ENCODE assay signal across 29 mouse cellular contexts in genomic region chr2:17389379-17389778, GRCm38 (mm10).
DNase-seq lines count a peak whose midpoint lies in the region; ATAC-seq and TF ChIP-seq lines count a peak whose summit lies in the region.
"Had no signal": no experiment of that assay in that cellular context is flagged by ENCODE, and none has a peak within 500 bp of the region (broad histone marks: within the 10 kb centered on the region; RNA-seq: fewer than 3 reads in every experiment).

No protein-coding gene starts in this region.

- H3K4me2 ChIP-seq in CH12.LX (ENCODE audit: insufficient read depth, low read depth, poor library complexity, severe bottlenecking), result peak overlapping the region; percentile 51
- H3K4me2 ChIP-seq: forebrain, embryonic 13.5 days; heart, embryonic 12.5 days; heart, embryonic 15.5 days; hindbrain, embryonic 13.5 days; intestine, embryonic 15.5 days had no signal

- H3K27me3 ChIP-seq in thymus, adult 2 months (ENCODE audit: control insufficient read depth, insufficient read depth, low read length), result no peaks in the 10 kb centered on the region
- H3K27me3 ChIP-seq in CH12.LX (replicated peaks), result no peaks in the 10 kb centered on the region
- H3K27me3 ChIP-seq in Patski, result no peaks in the 10 kb centered on the region
- H3K27me3 ChIP-seq: forebrain, embryonic 13.5 days; heart, embryonic 12.5 days; heart, embryonic 15.5 days; hindbrain, embryonic 13.5 days; intestine, embryonic 15.5 days had no signal

- H3K9me3 ChIP-seq in CH12.LX (replicated peaks; ENCODE audit: low read length), result peaks cover 5% of the 10 kb centered on the region
- H3K9me3 ChIP-seq: forebrain, embryonic 10.5 days; forebrain, embryonic 13.5 days; heart, embryonic 12.5 days; heart, embryonic 15.5 days; hindbrain, embryonic 10.5 days; hindbrain, embryonic 13.5 days; intestine, embryonic 15.5 days had no signal

- no peak for TF ChIP-seq CTCF in thymus, adult 2 months (IDR thresholded peaks at IDR 0.05; ENCODE audit: borderline replicate concordance, control insufficient read depth, extremely low read depth, insufficient read depth, low read length, poor library complexity)
- TF ChIP-seq CTCF in CH12.LX (conservative IDR thresholded peaks at IDR 0.05 in 1 of 2, IDR thresholded peaks at IDR 0.05 in 1 of 2; ENCODE audit: low read depth in 2 of 2, low read length in 2 of 2) (no peak), Patski (IDR thresholded peaks at IDR 0.05) (no peak)

- in situ Hi-C loops in CH12.LX (cut with MboI; ENCODE audit: low pct_ligation_motif_present, low pct_unique_long_range_greater_than_20kb, low sequenced_read_pairs), result loop anchor here (25.0 kb wide), 1 partner anchor 177 kb away; no protein-coding TSS in a partner anchor
- in situ Hi-C loops in Patski (cut with MboI; ENCODE audit: low pct_unique_long_range_greater_than_20kb), result no loop called here

- dilution Hi-C loops in CH12.LX (cut with MboI; ENCODE audit: extremely low pct_ligation_motif_present, extremely low pct_unique_long_range_greater_than_20kb, low sequenced_read_pairs), result no loop called here

- H3K36me3 ChIP-seq in thymus, adult 2 months (ENCODE audit: control insufficient read depth, insufficient read depth, low read length), result peaks cover 36% of the 10 kb centered on the region
- peaks cover 0 to 28% of the 10 kb centered on the region in 2 experiments for H3K36me3 ChIP-seq in CH12.LX (replicated peaks in 1 of 2; ENCODE audit: control insufficient read depth in 1 of 2, insufficient read depth in 1 of 2, low read length in 1 of 2)
- H3K36me3 ChIP-seq: forebrain, embryonic 10.5 days; hindbrain, embryonic 10.5 days; hindbrain, embryonic 13.5 days; intestine, embryonic 15.5 days had no signal

- ATAC-seq in Patski, result no peak
- 0 out of 2 replicates have a peak, but pooled peaks have one; percentile 30 for ATAC-seq in megakaryocyte, adult 5-6 weeks (ENCODE audit: poor library complexity, severe bottlenecking)
- ATAC-seq: activated CD4-positive, CD25-positive, alpha-beta regulatory T cell, adult 4 months; CD4-positive, CD25-positive, alpha-beta regulatory T cell, adult 4 months; forebrain, embryonic 13.5 days; forebrain, embryonic 16.5 days; hindbrain, embryonic 16.5 days; intestine, embryonic 15.5 days had no signal

- CTCF ChIA-PET in Patski (lab: Charles Lee), result no interaction called here

- TF ChIP-seq POLR2A in thymus, adult 2 months (IDR thresholded peaks at IDR 0.05; ENCODE audit: control insufficient read depth, extremely low read depth, insufficient read depth, low read length, poor library complexity), result no peak
- TF ChIP-seq POLR2A in CH12.LX (IDR thresholded peaks at IDR 0.05; ENCODE audit: low read depth, low read length), result no peak

- H3K4me3 ChIP-seq in thymus, adult 2 months (ENCODE audit: control insufficient read depth, insufficient read depth, low read length), result peak overlapping the region; percentile 10; the same call in 1 of the 2 replicates
- H3K4me3 ChIP-seq in CH12.LX (replicated peaks in 1 of 3; ENCODE audit: low read depth in 2 of 3, low read length in 2 of 3, poor library complexity in 1 of 3), result peak overlapping the region in 1 of 3 experiments; percentile 41
- H3K4me3 ChIP-seq: forebrain, embryonic 10.5 days; forebrain, embryonic 13.5 days; heart, embryonic 12.5 days; heart, embryonic 15.5 days; hindbrain, embryonic 10.5 days; hindbrain, embryonic 13.5 days; intestine, embryonic 15.5 days had no signal

- no peak for TF ChIP-seq EP300 in CH12.LX (IDR thresholded peaks at IDR 0.05; ENCODE audit: low read length)

- 81% methylated on average over 4 of the region's 4 CpGs for WGBS in thymus, adult 2 months

- peak overlapping the region; percentile 20; the same call in 1 of the 2 replicates for H3K27ac ChIP-seq in thymus, adult 2 months (ENCODE audit: control insufficient read depth, insufficient read depth, low read length)
- peak overlapping the region; percentile 38; the same call in 1 of the 2 replicates for H3K27ac ChIP-seq in CH12.LX (ENCODE audit: insufficient read depth, low read depth)
- H3K27ac ChIP-seq: forebrain, embryonic 10.5 days; forebrain, embryonic 13.5 days; heart, embryonic 15.5 days; hindbrain, embryonic 10.5 days; hindbrain, embryonic 13.5 days; intestine, embryonic 15.5 days had no signal

- TF ChIP-seq RAD21 in CH12.LX (IDR thresholded peaks at IDR 0.05; ENCODE audit: low read depth, low read length), result no peak

- no peak overlapping the region for H3K9ac ChIP-seq in CH12.LX (ENCODE audit: insufficient read depth, low read depth)
- H3K9ac ChIP-seq: forebrain, embryonic 13.5 days; heart, embryonic 12.5 days; heart, embryonic 15.5 days; hindbrain, embryonic 13.5 days; intestine, embryonic 15.5 days had no signal

- H3K4me1 ChIP-seq in thymus, adult 2 months (replicated peaks; ENCODE audit: control insufficient read depth, insufficient read depth, low read length), result peaks cover 6% of the 10 kb centered on the region; the same call in 1 of the 2 replicates
- peaks cover 6 to 53% of the 10 kb centered on the region in 2 experiments; a peak in 3 of 4 replicates for H3K4me1 ChIP-seq in CH12.LX (ENCODE audit: control insufficient read depth in 1 of 2, insufficient read depth in 2 of 2)
- H3K4me1 ChIP-seq: forebrain, embryonic 10.5 days; forebrain, embryonic 13.5 days; heart, embryonic 12.5 days; heart, embryonic 15.5 days; hindbrain, embryonic 10.5 days; hindbrain, embryonic 13.5 days; intestine, embryonic 15.5 days had no signal

- no peaks in the 10 kb centered on the region for H3K79me2 ChIP-seq in CH12.LX (replicated peaks; ENCODE audit: control insufficient read depth, extremely low read depth, insufficient read depth, poor library complexity, severe bottlenecking)

- no peak for DNase-seq in thymus, adult 2 months
- DNase-seq in thymus, postnatal 10 days (ENCODE audit: low spot score in 2 of 2), result no peak
- peak; percentile 27 for DNase-seq in CH12.LX (ENCODE audit: extremely low read depth)
- peak; percentile 22 for DNase-seq in Patski (ENCODE audit: low read depth, low spot score)
- no peak for DNase-seq in left cerebral cortex, adult 11 months (ENCODE audit: low spot score)
- no peak for DNase-seq in adrenal gland, postnatal 14 days
- DNase-seq in urinary bladder, postnatal 4 days (ENCODE audit: low spot score in 2 of 2), result no peak
- DNase-seq: adrenal gland, adult 8-10 months; adrenal gland, postnatal 36 days; cerebellum, adult 18-20 months; cerebellum, adult 9-10 months; cerebellum, postnatal 14 days; embryo, embryonic 11 days; gastrocnemius, postnatal 14 days; heart, adult 18-20 months; heart, postnatal 10 days; heart, postnatal 36 days had no signal

- POLR2A ChIA-PET in Patski (lab: Charles Lee), result no interaction called here

TF ChIP-seq in CH12.LX, 34 proteins besides CTCF, POLR2A, EP300 and RAD21:
- TF ChIP-seq CHD2 (IDR thresholded peaks at IDR 0.05; ENCODE audit: low read length) (no peak), USF2 (conservative IDR thresholded peaks at IDR 0.05; ENCODE audit: low read depth, low read length) (no peak), MAZ (IDR thresholded peaks at IDR 0.05; ENCODE audit: low read depth, low read length) (no peak), JUND (conservative IDR thresholded peaks at IDR 0.05; ENCODE audit: low read depth, low read length) (no peak), SIN3A (IDR thresholded peaks at IDR 0.05; ENCODE audit: low read length) (no peak), GABPA (IDR thresholded peaks at IDR 0.05; ENCODE audit: insufficient replicate concordance, low read depth, low read length) (no peak), MEF2A (IDR thresholded peaks at IDR 0.05; ENCODE audit: borderline replicate concordance, low read depth, low read length) (no peak), ZNF384 (IDR thresholded peaks at IDR 0.05; ENCODE audit: low read depth, low read length) (no peak), SMC3 (IDR thresholded peaks at IDR 0.05; ENCODE audit: low read depth, low read length) (no peak)

Comparison
In these comparisons a context has a peak if more than half of its experiments do, and no peak if none do; other contexts are left out.
1. DNase-seq: peak in CH12.LX (single experiment) and Patski (single experiment); none in thymus, adult 2 months (single experiment), thymus, postnatal 10 days (0 of 2), left cerebral cortex, adult 11 months (single experiment), adrenal gland, postnatal 14 days (single experiment) and urinary bladder, postnatal 4 days (0 of 2).